Mouse (Mus musculus): ENCODE measurements at regions not wholly inside any gene's neighbourhood (a gene's known extent, or its start where the extent isn't known, plus 50 kb on each side); places are given as distances from the start of the nearest gene placed in this dataset.

DNA sequence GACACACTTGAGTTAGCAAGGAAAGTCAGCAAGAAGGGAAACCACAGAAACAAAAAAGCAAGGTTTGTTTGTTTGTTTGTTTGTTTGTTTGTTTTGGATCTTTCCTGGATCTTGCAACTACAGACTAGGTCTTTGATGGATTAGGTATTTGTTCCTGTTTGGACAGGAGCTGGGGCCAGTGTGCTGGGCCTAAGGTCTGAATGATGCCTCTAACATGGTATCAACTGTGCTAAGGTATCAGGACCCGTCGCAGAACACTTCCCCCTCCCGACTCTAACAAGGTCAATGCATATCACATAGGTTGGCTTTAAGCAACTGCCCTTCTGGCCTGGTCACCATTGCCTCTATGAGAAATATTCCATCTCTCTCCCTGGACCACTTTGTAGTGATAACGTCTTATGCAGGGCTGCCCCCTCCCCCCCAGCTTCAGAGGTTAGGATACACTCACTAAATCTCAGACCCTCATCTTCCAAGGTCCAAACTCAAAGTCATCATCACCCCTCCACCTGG is 103.3 kb upstream of the Cpsf6 start:
- intact Hi-C loops (cut with DNase I) = no loop called here
- DNase-seq = no peak

- DNase-seq = no peak
- intact Hi-C loops (cut with DNase I) = no loop called here
These were observed 102.5 kb upstream of the Cpsf6 start for GRCm38 (mm10) chr10:117482361-117482760.

DNA sequence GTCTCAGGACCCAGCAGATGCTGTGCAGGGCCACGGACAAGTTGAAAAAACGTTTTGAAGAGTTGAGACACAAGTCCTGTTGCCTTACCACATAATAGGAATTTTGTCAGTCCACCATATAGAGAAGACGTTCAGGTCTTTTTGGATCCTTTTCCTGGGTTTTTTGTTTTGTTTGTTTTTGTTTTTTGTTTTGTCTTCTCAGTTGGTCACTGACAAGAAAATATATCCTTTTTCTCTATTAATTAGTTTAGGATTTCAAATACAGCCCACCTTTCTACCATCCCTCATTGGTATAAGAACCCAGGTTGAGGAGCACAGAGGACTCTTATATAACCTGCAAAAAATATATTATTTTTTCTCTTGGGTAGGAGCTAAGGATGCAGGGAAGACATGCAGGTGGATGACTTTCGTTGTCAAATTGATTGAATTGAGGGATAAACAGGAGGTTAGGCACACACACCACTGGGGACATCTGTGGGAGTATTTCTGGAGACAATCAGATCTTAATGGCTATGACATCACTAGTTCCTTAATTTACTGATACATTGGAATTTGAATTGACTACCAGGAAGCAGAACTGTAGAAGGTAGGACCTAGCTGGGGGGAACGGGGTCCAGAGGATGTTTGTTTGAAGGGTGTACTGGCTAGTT is 101.7 kb upstream of the Cpsf6 start:
- intact Hi-C loops (cut with DNase I) = no loop called here
- DNase-seq = no peak

GRCm38 (mm10) chr10:117480456-117480850 is 100.6 kb upstream of the Cpsf6 start:
- intact Hi-C loops (cut with DNase I) = no loop called here

GRCm38 (mm10) chr10:117479721-117480455 is 100.1 kb upstream of the Cpsf6 start:
- no peak for DNase-seq
- intact Hi-C loops (cut with DNase I) = no loop called here

More at GRCm38 (mm10) chr10:117480456-117480850, 100.6 kb upstream of the Cpsf6 start:
- no peak for DNase-seq

- intact Hi-C loops (cut with DNase I) = no loop called here
- DNase-seq = no peak
These were observed 99.1 kb upstream of the Cpsf6 start for GRCm38 (mm10) chr10:117478931-117479280.

DNA sequence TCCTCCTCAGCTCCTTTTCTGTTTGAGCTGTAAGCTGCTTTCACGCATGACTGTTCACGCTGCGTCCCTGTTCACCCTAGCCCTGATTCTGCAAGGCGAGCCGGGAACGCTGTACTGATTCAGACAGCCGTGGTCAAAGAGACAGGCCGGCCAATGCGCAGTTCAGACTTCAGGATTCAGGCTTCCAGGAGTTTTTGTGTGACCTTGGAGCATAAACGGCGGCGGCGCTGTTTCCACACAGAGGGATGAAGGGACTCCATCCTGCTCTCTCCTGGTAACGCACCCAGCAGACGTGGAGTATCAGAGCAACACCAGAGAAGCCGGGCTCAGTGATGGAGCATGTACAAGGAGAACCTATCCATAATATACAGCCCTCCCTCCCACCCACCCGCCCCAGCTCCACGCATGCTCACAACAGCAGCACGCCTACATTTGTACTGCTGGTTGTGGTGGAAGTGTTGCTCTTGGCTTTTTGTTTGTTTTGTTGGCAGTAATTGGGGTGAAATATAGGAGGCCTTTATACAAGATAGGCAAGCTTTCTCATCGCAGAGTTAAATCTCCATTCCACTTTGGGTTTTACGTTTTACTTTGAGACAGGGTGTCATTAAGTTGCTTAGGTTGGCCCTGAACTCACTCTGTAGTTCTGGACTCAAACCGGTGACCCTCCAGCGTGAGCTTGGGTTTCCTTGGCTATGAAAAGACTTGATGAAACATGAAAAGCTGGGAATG is 98.6 kb upstream of the Cpsf6 start:
- intact Hi-C loops (cut with DNase I) = no loop called here
- DNase-seq = no peak

DNA sequence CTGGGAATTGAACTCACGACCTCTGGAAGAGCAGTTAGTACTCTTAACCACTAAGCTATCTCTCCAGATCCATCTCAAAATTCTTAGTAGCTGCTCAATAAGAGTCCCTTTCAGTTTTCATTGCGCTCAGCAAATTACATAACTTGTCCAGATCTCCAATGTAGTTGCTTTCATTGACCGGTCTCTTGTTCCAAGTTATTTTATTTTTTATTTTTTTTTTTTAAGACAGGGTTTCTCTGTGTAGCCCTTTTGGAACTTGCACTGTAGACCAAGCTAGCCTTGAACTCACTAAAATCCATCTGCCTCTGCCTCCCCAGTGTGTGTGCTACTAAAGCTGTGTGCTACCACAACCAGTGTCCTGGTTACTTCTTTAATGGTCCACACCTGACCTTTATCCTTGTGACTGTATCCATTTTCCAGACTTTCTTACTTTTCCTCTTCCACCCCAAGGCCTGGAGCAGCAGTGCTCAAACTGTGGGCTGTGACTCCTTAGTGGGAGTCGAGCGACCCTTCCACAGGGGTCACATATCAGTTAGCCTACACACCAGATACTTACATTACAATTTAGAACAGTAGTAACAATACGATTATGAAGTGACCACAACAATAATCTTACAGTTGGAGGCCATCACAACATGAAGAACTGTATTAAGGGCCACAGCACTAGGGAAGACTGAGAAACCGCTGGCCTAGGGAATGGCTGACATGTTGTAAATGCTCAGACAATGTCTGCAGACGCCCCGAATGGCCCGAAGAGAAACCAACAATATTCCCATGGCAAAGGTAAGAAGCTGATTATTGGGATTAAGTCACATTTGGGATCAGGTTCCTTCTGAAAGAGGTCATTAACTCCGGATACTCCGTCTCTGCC is 97.8 kb upstream of the Cpsf6 start:
- no peak for DNase-seq
- intact Hi-C loops (cut with DNase I) = no loop called here

GRCm38 (mm10) chr10:117475086-117475945 is 95.5 kb upstream of the Cpsf6 start:
- no peak for DNase-seq
- intact Hi-C loops (cut with DNase I) = no loop called here

DNA sequence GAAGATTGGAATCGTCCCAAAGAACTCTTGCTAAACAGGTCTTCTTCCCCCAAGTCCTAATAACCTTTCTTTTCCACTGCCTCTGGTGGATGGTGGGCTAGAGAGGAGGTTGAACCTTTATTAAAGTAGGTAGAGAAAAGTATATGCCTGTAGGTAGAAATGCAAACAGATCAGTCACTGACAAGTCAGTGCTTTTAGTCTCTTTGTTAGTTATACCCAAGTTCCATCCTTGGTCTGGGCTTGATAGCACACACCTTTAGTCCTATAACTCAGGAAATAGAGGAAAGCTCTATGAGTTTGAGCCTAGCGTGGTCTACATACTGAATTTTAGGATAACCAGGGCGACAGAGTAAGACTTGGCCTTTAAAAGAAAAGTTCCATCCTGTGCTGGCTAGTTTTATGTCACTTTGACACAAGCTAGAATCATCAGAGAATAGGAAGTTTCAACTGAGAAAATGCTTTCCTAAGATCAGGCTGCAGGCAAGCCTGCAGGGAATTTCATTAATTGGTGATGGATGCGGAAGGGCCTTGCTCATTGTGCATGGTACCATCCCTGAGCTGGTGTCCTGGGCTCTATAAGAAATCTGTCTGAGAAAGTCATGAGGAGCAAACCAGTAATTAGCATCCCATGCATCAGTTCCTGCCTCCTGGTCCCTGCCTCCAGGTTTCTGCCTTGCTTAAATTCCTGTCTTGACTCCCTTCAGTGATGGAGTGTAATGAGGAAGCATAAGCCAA is 94.7 kb upstream of the Cpsf6 start:
- intact Hi-C loops (cut with DNase I) = no loop called here
- no peak for DNase-seq

GRCm38 (mm10) chr10:117473471-117473870 is 93.7 kb upstream of the Cpsf6 start:
- DNase-seq = no peak
- intact Hi-C loops (cut with DNase I) = no loop called here

DNA sequence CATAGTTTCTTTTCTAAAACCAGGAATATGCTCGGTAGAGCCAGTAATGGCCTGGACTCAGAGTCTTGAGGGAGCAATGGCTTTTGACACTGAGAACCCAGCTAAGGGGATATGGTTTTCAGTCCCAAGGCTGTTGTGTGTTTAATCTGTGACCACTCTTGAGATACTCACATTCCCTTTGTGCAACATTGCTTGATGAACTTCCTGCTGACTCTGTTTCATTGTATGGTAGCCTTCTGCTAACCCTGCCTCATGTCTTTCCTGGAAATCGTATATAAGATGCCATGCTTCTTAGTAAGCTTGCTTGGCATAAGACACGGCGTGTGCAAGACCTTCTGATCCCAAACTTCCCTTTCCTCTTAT is 92.7 kb upstream of the Cpsf6 start:
- intact Hi-C loops (cut with DNase I) = no loop called here

DNA sequence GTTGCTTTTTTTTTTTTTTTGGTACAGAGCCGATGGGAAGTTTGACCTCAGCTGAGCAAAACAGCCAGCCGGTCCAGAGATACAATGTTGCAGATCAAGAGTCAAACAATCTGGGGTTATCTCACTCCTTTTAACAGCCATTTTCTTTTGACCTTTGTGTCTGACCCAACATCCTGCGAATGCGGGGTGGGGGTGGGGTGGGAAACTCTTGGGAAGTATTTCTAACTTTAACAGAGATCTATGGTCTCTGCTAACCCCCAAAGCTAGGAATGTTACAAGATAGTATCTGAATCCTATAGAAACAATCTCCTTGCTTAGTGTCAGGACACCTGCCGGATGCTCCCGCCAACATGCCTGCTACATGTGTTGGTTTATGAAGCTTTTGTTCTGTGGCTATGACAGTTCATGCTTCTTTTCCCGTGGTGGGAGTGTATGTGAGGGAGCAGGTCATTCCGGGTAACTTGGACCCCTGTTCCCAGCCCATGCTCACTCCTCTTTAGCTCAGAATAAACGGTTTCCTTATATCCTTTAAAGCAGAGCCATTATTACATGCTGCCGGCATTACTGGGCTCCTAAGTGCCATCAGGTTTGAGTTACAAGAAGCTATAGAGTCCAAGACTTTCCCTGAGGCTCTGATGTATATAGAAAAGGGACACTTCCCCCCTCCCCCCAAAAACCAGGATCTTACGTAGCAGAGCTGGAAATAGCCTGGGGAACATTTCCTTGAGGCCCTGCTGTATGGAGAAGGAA is 92.2 kb upstream of the Cpsf6 start:
- intact Hi-C loops (cut with DNase I) = no loop called here
- DNase-seq = no peak

More for the DNA sequence above, 92.7 kb upstream of the Cpsf6 start:
- DNase-seq = no peak

- no peak for DNase-seq
- intact Hi-C loops (cut with DNase I) = no loop called here
These were observed 91.4 kb upstream of the Cpsf6 start for GRCm38 (mm10) chr10:117471036-117471817.

GRCm38 (mm10) chr10:117470481-117470880 is 90.7 kb upstream of the Cpsf6 start:
- intact Hi-C loops (cut with DNase I) = no loop called here
- DNase-seq = no peak

GRCm38 (mm10) chr10:117469573-117470090 is 89.8 kb upstream of the Cpsf6 start:
- no peak for DNase-seq
- intact Hi-C loops (cut with DNase I) = no loop called here

DNA sequence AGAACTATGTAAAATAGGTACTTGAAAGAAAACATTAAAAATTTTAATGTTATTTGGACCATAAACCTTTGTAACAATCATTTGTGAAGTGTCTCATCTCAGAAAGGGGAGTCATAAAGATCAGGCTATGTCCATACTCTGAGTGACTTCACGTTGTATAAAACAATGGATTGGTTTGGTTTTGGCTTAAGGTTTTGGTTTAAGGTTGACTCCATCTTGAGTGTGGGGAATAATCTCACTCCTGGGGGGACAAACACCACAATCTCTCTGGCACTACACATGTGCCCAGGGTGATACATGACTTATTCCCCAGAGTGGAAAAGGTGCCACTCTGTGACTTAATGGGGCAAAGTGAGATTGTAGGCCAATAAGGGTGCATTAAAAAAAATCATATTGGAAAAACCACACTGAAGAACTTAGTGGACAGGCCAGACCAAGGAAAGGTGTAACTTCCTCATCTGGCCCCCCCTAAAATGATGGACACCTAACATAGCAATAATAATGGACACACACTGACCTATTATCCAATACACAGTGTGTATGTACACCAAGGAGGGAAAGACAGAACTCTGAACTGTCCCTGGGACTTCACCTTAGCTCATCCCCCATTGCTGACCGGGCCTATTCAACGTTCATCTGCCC is 89.2 kb upstream of the Cpsf6 start:
- no peak for DNase-seq
- intact Hi-C loops (cut with DNase I) = no loop called here
